Mouse (Mus musculus) kidney, postnatal 10 days (tissue): ENCODE measurements around the gene Slc12a9.

ENCODE experiments used
- DNase-seq: peaks from one replicate; pipeline ENCODE4 v3.0.0; 2021; ENCODE audit warnings: mixed read lengths

Gene Slc12a9

DNA sequence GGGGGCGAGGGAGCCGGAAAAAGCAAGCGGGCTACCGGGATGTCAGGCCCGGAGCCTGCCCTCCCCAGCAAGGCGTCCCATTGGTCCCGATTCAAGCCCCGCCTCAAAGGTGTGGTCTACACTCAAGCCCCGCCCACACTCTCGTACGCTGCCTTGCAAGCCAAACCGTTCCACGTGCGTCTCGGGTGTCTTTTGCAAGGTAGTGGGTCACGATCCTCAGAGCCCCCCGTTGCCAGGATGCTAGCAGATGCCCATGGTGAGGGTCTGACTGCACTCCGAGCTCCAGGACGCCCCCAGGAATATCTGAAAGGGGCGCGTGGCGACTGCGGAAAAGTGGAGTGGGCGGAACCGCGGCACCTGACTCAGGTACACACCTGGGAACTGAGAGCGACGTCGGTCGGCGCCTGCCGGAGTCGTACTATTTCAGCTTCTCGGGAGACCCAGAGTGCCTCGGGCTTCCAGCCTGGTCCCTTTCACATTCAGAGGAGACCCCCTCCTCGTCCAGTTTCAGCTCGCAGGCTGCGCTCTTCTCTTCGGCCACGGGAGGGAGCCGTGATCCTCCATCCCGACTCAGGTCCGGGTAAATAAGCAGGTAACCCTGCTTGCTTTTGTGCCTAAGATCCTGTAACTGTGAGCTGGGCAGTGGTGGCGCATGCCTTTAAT is at the start of gene Slc12a9:
TSS of gene Slc12a9 (minus strand) at position 86 of the 663 bp plus-strand sequence.
- peak; percentile 98 for DNase-seq

DNA sequence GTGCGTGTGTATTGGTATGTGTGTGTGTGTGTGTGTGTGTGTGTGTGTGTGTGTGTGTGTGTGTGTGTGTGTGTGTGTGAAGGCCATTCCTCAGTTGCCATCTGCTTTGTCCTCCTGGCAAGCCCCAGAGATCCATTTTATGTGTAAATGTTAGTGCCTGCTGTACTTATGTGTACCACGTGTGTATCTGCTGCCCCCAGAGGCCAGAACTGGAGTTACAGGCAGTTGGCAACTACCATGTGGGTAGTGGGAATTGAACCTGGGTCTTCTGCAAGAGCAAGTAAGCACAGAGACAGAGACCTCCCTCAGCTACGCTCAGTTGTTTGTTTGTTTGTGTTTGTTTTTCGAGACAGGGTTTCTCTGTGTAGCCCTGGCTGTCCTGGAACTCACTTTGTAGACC is 47.8 kb upstream of the Slc12a9 start:
- DNase-seq = peak; percentile 85

DNA sequence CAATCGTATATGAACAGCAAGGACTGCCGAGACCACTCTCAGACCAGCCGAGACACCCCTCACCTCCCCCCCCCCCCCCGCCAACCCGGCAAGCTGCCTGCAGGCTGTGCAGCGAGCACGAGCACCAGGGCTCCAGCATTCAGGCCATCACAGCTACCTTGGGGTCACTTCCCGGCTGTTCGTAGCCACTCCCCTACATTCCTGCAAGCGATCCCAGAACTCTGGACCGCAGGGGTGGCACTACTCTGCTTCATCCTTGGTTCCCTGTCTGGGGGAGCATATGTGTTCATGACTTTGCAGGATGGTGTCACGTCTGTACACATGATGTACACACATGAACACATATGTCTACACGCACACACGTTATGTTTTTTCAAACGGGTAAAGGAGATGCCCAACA is 44.2 kb upstream of the Slc12a9 start:
- no peak for DNase-seq

DNA sequence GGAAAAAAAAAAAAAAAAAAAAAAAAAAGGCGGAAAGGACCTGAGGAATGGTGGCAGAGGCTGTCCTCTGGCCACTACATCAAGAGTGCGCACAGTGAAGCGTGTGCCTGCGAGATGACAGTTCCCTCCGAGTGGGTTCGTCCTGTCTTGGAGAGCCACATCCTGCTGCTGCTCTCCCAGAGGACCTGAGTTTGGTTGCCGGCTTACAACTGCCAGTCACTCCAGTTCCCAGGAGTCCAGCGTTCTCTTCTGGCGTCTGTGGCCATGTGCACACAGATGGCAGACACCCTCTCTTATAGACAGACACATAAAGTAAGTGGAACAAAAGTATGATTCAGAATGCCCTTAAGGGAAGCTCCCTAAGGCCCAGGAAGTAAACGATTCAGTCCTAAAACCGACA is 43.8 kb upstream of the Slc12a9 start:
- DNase-seq = peak; percentile 63

DNA sequence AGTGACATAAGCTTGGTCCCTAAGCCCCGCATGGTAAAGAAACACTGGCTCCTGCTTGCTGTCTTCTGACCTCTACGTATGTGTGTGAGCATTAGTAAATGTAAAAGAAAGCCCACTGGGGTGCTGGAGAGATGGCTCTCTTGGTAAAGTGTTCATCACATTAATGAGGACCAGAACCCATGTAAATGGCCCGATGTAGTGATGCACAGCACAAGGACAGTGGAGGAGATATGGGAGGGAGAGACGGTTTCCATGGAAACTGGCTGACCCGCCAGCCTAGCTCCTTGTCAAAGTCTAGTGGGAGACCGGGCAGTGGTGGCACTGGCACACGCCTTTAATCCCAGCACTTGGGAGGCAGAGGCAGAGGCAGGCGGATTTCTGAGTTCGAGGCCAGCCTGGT is 43.3 kb upstream of the Slc12a9 start:
- DNase-seq = no peak

DNA sequence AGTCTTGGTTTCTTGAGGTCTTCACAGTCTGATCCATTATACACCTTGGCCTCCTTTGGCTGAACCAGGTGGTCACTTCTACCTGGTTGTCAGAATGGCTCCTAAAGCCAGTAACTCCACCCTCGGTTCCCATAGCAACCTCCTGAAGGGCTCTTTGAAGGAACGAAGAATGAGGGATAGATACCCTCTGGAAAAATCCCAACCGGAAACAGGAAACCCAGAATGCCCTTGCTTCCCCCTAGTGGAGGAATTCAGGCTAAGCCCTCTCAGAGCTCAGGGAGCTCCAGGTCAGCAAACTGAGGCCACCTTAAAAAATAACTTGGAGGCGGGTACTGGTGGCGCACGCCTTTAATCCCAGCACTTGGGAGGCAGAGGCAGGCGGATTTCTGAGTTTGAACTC is 42.8 kb upstream of the Slc12a9 start:
- DNase-seq = peak; percentile 60

DNA sequence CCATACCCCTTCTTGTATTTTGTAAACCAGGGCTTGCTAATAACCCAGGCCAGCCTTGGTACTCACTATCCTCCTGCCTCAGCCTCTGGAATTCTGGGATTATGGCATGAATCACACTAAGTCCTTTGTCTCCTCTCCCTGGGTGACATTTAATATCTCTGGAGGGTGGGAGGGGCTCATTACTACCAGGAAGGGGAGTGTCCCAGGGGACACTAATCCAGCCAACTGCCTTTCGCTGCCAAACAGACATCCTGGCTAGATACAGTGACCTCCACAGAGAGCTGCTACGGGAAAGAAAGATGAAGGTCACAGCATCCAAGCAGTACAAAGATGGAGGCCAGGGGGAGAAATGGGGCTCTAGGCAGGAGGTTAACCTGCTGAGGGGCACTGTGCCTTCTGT is 42.2 kb upstream of the Slc12a9 start:
- peak; percentile 77 for DNase-seq

DNA sequence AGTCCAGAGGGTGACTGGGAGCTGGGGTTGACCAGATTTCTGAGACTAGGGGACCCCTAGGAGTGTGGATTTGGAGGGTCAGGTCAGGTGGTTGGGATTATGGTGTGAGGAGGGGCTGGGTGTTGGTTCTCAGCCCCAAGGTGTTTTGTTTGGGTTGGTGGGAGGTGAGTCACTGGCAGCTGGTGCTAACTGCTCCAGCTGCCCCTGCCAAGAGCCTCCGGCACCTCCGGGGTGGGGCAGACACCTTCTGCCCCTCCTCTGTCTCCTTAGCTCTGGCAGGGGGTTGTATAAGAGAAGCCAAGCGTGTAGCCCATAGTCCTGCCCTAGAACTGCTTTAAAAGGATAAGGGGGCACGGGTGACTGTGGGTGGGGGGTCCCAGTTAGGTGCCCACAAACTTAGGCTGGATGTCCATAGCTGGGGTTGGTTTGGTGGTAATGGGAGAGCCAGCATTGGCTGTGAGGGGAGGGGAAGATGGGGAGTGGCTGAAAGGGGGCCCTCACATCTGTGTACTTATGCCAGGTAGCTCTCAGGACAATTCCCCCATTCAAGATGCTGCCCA is 41.2 kb upstream of the Slc12a9 start:
- no peak for DNase-seq

DNA sequence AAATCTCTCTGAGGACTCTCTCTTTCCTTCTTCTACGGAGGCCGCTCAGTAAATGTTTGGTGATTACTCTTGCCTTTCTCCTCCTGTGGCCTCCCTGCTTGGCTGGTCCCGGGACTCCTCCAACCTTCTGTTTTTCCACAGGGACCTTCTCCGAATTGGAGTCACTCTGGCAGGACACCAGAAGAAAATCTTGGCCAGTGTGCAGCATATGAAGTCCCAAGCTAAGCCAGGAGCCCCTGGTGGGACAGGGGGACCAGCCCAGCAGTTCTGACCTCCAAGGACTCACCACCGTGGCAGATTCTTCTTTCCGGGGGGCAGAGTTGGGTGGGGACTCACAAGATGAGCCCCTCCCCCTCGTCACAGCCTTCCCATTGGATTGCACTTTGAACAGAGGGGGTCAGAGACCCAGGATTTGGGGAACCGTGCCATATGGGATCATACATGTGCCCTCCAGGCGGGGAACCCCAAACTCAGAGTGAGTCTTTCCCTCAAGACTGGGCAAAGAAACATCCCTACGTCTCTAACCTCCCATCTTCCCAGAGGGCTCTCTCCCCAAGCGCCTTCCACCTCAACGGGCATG is 40.1 kb upstream of the Slc12a9 start:
- no peak for DNase-seq

DNA sequence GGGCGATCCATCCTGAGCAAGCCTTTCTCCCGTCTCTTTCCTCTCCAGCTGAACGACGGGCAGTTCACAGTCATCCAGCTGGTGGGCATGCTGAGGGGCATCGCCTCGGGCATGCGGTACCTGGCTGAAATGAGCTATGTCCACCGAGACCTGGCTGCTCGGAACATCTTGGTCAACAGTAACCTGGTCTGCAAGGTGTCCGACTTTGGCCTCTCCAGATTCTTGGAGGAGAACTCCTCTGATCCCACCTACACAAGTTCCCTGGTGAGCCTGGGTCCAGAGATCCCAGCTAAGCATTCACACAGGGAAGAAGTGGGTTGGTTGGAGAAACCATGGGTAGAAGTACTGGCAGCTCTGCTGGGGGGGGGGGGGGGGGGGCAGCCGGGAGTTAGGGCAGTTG is 36.3 kb upstream of the Slc12a9 start:
- DNase-seq = no peak

DNA sequence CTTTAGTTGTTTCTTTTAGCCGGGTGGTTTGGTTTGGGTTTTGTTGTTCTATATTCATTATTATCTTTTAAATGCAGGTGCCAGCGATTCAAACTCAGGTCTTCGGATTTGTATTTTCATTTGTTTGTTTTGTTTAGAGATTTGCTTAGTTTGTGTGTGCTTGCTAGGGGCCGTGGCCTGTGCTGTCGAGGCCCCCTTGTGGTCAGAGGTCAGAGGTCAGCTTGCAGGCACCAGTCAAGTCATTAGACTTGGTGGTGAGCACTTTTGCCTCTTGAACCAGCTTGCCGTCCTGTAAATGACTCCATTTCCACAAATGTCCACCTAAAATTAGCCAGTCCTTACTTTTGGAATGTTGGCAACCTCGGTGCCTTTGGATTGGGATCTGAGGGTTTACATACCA is 25.0 kb upstream of the Slc12a9 start:
- no peak for DNase-seq

DNA sequence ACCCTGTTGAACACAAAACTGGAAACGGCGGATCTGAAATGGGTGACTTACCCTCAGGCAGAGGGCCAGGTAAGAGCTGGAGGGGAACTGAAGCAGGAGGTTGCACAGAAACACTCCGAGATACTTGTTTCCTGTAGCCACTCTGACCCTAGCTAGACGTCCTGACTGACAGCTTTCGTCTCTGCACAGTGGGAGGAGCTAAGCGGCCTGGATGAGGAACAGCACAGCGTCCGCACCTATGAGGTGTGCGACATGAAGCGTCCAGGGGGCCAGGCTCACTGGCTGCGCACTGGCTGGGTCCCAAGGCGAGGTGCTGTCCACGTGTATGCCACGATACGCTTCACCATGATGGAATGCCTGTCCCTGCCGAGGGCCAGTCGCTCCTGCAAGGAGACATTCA is 20.7 kb upstream of the Slc12a9 start:
- DNase-seq = no peak

DNA sequence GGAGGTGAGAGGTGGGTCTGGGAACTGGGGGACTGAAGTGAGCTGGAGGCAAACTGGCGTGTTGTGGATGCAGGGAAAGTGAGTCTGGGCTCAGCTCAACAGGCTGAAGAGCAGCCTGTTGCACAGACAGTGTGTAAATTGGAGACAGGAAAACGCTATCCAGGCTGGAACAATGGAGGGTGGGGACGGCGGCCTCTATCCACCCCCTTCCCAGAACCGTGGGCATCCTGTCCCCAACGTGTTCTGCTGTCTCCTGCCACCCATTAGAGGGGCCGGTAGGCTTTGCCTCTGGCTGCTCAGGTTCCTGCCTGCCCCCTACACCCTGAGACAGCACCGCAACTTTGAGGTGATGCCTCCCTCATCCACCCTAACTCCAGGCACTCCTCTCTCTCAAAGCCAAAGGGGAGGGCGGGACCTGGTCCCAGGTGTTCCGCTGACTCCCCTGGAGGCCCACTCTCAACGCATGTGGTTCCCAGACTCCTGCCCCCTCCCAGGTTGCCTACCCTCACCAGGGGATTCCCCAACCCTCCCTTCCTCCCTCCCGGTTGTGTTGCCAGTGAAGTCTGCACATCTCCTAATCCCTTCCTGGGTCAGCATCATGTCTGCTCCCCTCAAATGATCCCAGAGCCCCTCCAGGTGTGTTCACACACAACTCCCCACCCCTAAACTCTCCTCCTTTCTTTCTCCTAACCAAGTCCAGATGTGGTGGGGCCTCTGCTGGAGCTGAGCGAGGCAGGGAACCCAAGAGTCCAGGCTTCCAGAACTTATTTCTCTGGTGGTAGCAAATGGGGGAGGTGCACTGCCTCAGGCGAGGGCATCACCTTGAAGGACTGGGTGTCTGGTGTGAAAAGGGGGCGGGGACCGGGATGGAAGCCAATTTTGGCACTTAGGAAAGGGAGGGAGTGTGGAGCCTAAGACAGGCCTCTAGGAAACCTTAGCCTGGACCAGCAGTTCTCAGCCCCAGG is 18.9 kb upstream of the Slc12a9 start:
- peak; percentile 82 for DNase-seq

DNA sequence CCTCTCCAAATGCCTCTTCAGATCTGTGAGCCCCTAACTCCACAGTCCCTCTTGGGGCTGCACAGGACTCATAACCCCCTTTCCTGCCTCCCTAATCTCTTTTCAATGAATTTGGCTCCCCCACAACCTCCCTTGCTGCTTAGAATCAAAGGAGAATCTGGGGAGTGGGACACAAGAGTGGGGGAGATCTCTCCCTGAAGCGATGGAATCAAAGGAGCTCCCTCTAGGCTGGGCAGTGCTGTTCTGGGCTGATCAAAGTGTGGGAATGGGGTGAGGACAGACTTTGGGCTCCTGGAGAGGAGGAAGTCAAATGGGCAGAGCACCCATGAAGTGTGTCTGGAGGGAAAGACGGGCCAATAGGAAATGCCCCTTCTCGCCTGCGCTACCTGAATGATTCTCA is 18.0 kb upstream of the Slc12a9 start:
- DNase-seq = no peak

DNA sequence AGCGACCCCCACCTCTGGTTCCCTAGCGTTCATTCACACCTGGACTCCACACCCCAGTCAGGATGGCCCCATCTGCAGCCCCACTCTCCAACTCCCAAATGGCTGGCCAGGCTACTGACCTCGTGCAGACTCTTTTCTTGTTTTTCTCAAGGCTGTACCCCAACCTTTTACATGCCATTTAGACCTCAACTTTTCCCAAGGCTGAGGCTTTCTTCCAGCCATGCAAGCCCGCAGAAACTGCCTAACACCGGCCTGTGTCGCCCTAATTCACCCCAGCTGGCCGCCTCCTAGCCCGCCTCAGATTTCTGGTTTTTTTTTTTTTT is 17.6 kb upstream of the Slc12a9 start:
- peak; percentile 48 for DNase-seq

DNA sequence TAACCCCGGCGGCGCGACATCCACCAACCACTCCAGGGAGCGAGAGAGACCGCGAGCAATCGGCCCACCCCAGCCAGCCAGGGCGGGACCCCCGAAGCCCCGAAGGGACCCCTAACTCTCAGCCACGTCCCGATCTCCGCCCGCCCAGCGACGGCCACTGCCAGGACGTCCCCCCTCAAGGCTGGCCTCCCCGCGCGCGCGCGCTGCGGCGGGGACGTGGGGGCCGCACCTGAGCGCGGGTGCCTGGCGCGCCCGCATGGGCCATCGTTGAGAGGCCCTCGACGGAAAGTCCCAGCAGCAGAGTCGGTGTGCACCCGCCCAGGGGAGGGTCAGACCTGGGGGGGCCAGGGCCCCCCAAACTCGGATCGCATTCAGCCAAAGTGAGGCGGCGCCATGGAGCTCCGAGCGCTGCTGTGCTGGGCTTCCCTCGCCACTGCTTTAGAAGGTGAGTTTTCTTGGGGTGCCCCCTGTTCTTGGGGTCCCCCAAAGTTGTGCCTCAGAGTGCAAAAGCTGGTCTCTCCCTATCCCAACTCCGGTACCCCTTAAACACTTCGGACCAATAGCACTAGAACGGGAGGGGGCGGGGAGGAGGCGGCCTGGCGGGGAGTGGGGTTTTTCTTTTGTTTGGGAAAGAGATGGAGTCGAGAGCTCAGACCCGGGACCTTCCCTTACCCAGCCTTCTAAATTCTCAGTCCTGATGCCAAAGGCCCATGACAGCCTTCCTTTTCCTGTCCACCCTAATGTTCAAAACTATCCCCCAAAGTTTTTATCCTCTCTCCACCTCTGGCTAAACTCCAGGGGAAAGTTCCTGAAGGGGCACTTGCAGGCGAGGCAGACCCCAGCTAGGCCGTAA is 17.0 kb upstream of the Slc12a9 start:
- no peak for DNase-seq

DNA sequence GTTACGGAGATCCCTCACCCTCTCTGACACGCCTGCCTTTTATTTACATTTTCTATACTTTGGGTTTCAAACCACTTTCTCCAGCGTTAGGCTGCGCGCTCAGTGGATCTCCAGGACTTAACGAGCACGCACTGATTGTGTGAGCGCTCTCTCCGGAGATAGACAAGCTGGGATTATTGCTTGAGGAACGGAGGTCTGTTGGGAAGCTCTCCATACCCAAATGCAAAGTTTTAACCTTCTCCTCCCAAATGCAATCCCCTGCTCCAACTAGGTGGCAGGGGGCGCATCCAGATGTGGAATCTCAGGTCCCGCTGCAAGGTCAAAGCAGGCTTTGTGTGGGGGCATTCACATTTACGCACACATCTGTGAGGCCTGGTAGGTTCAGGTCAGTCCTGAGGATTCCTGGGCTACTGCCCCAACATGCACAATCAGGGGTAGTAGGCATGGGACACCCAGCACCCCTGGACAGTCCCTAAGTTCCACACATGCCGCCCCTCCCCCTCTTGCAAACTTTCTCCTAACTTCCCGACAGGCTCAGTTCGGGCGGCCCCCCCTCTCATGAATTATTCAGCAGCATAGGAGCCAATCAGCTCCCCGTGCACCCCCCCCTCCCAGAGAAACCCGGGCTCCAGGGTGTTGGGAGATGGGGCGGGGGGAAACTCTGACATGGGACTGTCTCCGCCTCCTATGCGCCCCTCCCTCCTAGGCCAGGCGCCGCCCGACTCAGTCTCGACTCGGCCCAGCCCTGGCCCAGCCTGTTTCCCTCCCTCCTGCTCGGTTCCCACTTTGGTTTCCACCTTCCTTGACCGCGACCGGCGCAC is 16.2 kb upstream of the Slc12a9 start, which contains the start of gene Ephb4:
TSS of gene Ephb4 (plus strand) at position 726 of the 821 bp plus-strand sequence.
- peak; percentile 99 for DNase-seq

DNA sequence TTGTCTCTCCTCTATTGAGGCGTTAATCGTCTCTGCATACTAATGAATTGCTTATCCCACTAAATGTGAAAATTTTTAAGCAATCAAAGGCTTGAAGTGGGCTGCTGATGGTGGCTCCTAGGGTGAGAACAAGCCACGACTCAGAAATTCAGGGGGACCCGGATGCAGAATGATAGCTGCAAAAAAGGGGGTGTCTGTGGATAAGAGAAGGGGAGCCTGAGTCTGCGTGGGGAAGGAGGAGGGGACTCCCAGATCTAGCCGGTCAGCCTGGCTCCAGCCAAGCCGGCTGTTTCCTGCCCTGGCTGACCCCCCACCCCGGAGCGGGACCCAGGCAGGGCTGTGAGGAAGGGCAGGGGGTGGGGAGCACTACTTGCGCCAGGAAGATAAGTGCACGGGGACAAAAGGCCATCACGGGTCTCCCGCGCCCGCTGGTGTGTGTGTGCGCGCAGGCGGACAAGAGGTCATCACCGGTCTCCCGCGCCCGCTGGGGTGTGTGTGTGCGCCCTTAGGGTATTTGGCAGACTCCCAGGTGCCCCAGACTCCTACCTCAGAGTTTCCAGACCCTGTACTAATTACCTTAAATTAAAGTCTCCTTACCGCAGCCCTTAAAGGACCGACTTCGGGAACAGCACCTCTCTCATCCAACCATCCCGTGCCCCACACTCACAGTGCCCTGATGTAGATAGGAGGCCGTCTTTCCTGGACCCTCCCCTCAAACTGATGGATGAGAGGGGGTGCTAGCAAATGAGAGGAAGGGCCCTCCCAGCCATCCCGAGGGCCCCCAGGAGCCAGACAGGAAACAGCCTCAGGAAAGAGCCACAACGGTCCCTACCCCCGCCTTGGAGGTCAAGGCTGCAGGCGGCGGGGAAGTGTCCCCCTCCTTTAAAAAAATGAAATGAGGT is 15.3 kb upstream of the Slc12a9 start:
- peak; percentile 94 for DNase-seq

DNA sequence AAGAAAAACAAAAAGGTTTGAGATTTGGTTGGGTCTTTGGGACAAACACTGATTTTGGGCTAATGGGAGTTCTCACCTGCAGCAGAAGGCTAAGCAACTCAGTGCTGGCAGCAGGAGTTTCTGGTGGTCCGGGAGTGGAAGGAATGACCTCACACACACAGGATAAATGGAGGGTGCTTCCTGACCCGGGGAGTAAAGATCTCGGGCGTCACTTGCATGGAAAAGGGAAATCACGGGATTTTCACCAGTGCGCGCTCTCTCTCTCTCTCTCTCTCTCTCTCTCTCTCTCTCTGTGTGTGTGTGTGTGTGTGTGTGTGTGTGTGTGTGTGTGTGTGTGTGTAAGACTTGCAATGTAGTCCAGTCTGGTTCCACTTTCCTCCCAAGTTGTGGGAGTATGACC is 14.5 kb upstream of the Slc12a9 start:
- peak; percentile 54 for DNase-seq

DNA sequence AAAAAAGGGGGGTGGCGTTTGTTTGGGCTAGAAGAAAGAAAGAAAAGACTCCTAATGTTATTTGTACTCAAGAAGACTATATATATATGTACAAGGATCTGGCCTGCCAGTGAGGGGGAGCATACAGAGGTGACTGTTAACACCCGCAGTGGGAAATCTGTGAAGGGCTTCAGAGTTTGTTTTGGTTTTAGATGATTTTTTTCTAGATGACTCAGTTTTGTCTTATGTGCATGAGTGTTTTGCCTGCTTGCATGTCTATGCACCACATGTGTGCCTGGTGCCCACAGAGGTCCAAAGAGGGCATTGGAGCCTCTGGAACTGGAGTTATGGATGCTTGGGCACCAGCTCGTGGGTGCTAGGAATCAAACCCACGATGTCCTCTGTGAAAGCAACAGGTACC is 13.6 kb upstream of the Slc12a9 start:
- DNase-seq = no peak

DNA sequence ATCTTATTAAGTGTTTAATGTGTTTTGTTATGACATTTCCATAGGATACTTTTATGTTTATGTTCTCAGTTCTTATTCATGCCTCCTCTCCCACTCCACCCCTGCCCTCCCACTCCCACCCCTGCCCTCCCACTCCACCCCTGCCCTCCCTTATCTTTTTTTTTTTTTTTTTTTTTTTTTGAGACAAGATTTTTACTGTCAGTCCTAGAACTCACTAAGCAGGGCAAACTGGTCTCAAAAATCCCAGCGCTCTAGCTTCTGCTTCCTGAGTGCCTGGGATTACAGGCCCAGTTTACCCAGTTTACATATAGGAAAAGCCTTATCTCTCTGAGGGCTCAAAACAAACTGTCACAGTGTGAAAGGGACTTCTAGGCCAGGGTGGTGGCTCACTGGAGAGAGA is 13.0 kb upstream of the Slc12a9 start:
- DNase-seq = no peak
